Mouse (Mus musculus): ENCODE measurements at regions not wholly inside any gene's neighbourhood (a gene's known extent, or its start where the extent isn't known, plus 50 kb on each side); places are given as distances from the start of the nearest gene placed in this dataset.

GRCm38 (mm10) chr6:107473395-107473794 lies 56.2 kb upstream of the Lrrn1 start:
- H3K9ac ChIP-seq (ENCODE audit: control insufficient read depth, low read depth, low read length, poor library complexity, severe bottlenecking) = no peak overlapping the region
- H3K27me3 ChIP-seq (ENCODE audit: control insufficient read depth in 1 of 2, insufficient read depth in 2 of 2, low read length in 2 of 2) = no peaks in the 10 kb centered on the region
- no peaks in the 10 kb centered on the region for H3K9me3 ChIP-seq (replicated peaks; ENCODE audit: insufficient read depth, low read length)
- no peak overlapping the region for H3K4me3 ChIP-seq (ENCODE audit: control insufficient read depth in 1 of 2, insufficient read depth in 1 of 2, low read depth in 2 of 2, low read length in 2 of 2)
- TF ChIP-seq POLR2AphosphoS2 (IDR thresholded peaks at IDR 0.05; ENCODE audit: low read length) (no peak), GABPA (IDR thresholded peaks at IDR 0.05; ENCODE audit: low read depth, low read length) (no peak), ZKSCAN1 (IDR thresholded peaks at IDR 0.05; ENCODE audit: low read depth, low read length) (no peak), EP300 (IDR thresholded peaks at IDR 0.05; ENCODE audit: low read depth in 1 of 2, low read length in 2 of 2) (no peak), ZC3H11A (IDR thresholded peaks at IDR 0.05; ENCODE audit: low read depth, low read length) (no peak), ZMIZ1 (IDR thresholded peaks at IDR 0.05; ENCODE audit: low read depth, low read length) (no peak), RAD21 (IDR thresholded peaks at IDR 0.05; ENCODE audit: low read depth, low read length) (no peak), ELF1 (IDR thresholded peaks at IDR 0.05; ENCODE audit: low read depth, low read length) (no peak), CHD1 (IDR thresholded peaks at IDR 0.05; ENCODE audit: low read depth, low read length) (no peak), MXI1 (IDR thresholded peaks at IDR 0.05; ENCODE audit: low read depth, low read length) (no peak), JUND (IDR thresholded peaks at IDR 0.05; ENCODE audit: low read depth, low read length) (no peak), USF1 (IDR thresholded peaks at IDR 0.05; ENCODE audit: low read depth, low read length) (no peak), ZNF384 (IDR thresholded peaks at IDR 0.05; ENCODE audit: low read depth, low read length) (no peak), TBP (IDR thresholded peaks at IDR 0.05; ENCODE audit: low read depth, low read length) (no peak), MYC (IDR thresholded peaks at IDR 0.05; ENCODE audit: low read depth, low read length) (no peak), BHLHE40 (IDR thresholded peaks at IDR 0.05; ENCODE audit: borderline replicate concordance, low read depth, low read length) (no peak), POLR2AphosphoS5 (IDR thresholded peaks at IDR 0.05; ENCODE audit: borderline replicate concordance, low read depth, low read length) (no peak)
- no peaks in the 10 kb centered on the region for H3K36me3 ChIP-seq (ENCODE audit: control insufficient read depth in 1 of 2, insufficient read depth in 2 of 2, low read length in 2 of 2)
- H3K27ac ChIP-seq (ENCODE audit: control insufficient read depth, low read depth, low read length) = no peak overlapping the region
- H3K4me1 ChIP-seq (ENCODE audit: control insufficient read depth in 1 of 2, insufficient read depth in 2 of 2, low read length in 2 of 2) = no peaks in the 10 kb centered on the region
- DNase-seq (ENCODE audit: low read depth, low spot score) = no peak
- no peaks in the 10 kb centered on the region for H3K79me2 ChIP-seq (ENCODE audit: control insufficient read depth, insufficient read depth, low read length, poor library complexity)

- Histone ChIP-seq H3K9me3 (replicated peaks; ENCODE audit: insufficient read depth, low read length) (no peaks in the 10 kb centered on the region), H3K27me3 (ENCODE audit: control insufficient read depth in 1 of 2, insufficient read depth in 2 of 2, low read length in 2 of 2) (no peaks in the 10 kb centered on the region), H3K27ac (ENCODE audit: control insufficient read depth, low read depth, low read length) (no peak overlapping the region), H3K9ac (ENCODE audit: control insufficient read depth, low read depth, low read length, poor library complexity, severe bottlenecking) (no peak overlapping the region), H3K79me2 (ENCODE audit: control insufficient read depth, insufficient read depth, low read length, poor library complexity) (no peaks in the 10 kb centered on the region), H3K4me1 (ENCODE audit: control insufficient read depth in 1 of 2, insufficient read depth in 2 of 2, low read length in 2 of 2) (no peaks in the 10 kb centered on the region), H3K4me3 (ENCODE audit: control insufficient read depth in 1 of 2, insufficient read depth in 1 of 2, low read depth in 2 of 2, low read length in 2 of 2) (no peak overlapping the region), H3K36me3 (ENCODE audit: control insufficient read depth in 1 of 2, insufficient read depth in 2 of 2, low read length in 2 of 2) (no peaks in the 10 kb centered on the region)
- DNase-seq (ENCODE audit: low read depth, low spot score) = no peak
- TF ChIP-seq CHD1 (IDR thresholded peaks at IDR 0.05; ENCODE audit: low read depth, low read length) = no peak
These were observed 55.4 kb upstream of the Lrrn1 start for GRCm38 (mm10) chr6:107474125-107474524.

Measured in MEL (cell line).